Mouse (Mus musculus) lung, postnatal 25 days (tissue): ENCODE measurements at regions not wholly inside any gene's neighbourhood (a gene's known extent, or its start where the extent isn't known, plus 50 kb on each side); places are given as distances from the start of the nearest gene placed in this dataset.
A peak's percentile ranks its signal among the peaks of the same experiment; 100 is the strongest.
"Not testable (repeated sequence)": the region's sequence is repeated elsewhere in the genome, so short reads cannot be mapped to it uniquely, and the experiment has no call there.

Source experiments
- DNase-seq: peaks from one replicate; pipeline ENCODE4 v3.0.0; 2022; ENCODE audit warnings: low spot score

- peak; percentile 98 for DNase-seq
These were observed 213.0 kb upstream of the Smim15 start for GRCm38 (mm10) chr13:107831221-107831681.

GRCm38 (mm10) chr13:107830281-107830680 lies 214.0 kb upstream of the Smim15 start:
- no peak for DNase-seq

GRCm38 (mm10) chr13:107829861-107830260 lies 214.4 kb upstream of the Smim15 start:
- DNase-seq: no peak

GRCm38 (mm10) chr13:107825636-107826035 lies 218.6 kb upstream of the Smim15 start:
- no peak for DNase-seq

GRCm38 (mm10) chr13:107823342-107823741 lies 220.9 kb upstream of the Smim15 start:
- no peak for DNase-seq

- no peak for DNase-seq
These were observed 222.0 kb upstream of the Smim15 start for GRCm38 (mm10) chr13:107822198-107822597.

GRCm38 (mm10) chr13:107813562-107814161 lies 230.6 kb upstream of the Smim15 start:
- DNase-seq: no peak

- no peak for DNase-seq
These were observed 232.2 kb upstream of the Smim15 start for GRCm38 (mm10) chr13:107812014-107812413.

- DNase-seq: no peak
These were observed 233.4 kb upstream of the Smim15 start for GRCm38 (mm10) chr13:107810802-107811192.

GRCm38 (mm10) chr13:107810060-107810801 lies 234.0 kb upstream of the Smim15 start:
- peak; percentile 23 for DNase-seq

- DNase-seq: no peak
These were observed 235.3 kb upstream of the Smim15 start for GRCm38 (mm10) chr13:107808961-107809360.

- DNase-seq: no peak
These were observed 239.8 kb upstream of the Smim15 start for GRCm38 (mm10) chr13:107804418-107804817.

- no peak for DNase-seq
These were observed 244.9 kb upstream of the Smim15 start for GRCm38 (mm10) chr13:107799199-107799945.

GRCm38 (mm10) chr13:107798144-107798543 lies 246.1 kb upstream of the Smim15 start:
- no peak for DNase-seq

- no peak for DNase-seq
These were observed 248.7 kb upstream of the Smim15 start for GRCm38 (mm10) chr13:107795516-107795915.

GRCm38 (mm10) chr13:107791770-107792169 lies 252.5 kb upstream of the Smim15 start:
- no peak for DNase-seq

GRCm38 (mm10) chr13:107784971-107785370 lies 259.3 kb upstream of the Smim15 start:
- DNase-seq: no peak

- no peak for DNase-seq
These were observed 262.5 kb upstream of the Smim15 start for GRCm38 (mm10) chr13:107781741-107782140.

GRCm38 (mm10) chr13:107781221-107781620 lies 263.0 kb upstream of the Smim15 start:
- no peak for DNase-seq

- DNase-seq: no peak
These were observed 264.7 kb upstream of the Smim15 start for GRCm38 (mm10) chr13:107779591-107779990.

- not testable (repeated sequence) for DNase-seq
These were observed 269.7 kb upstream of the Smim15 start for GRCm38 (mm10) chr13:107774499-107774898.

GRCm38 (mm10) chr13:107767262-107767624 lies 277.0 kb upstream of the Smim15 start:
- DNase-seq: no peak
